Comparison of ENCODE assay signal across 5 mouse cellular contexts in genomic region chr1:189243206-189243605, GRCm38 (mm10).
DNase-seq lines count a peak whose midpoint lies in the region; TF ChIP-seq lines count a peak whose summit lies in the region.
"Not testable (repeated sequence)": the region's sequence is repeated elsewhere in the genome, so short reads cannot be mapped to it uniquely, and the experiment has no call there.

No protein-coding gene starts in this region.

- H3K9ac ChIP-seq in CH12.LX (ENCODE audit: insufficient read depth, low read depth): not testable (repeated sequence)

- not testable (repeated sequence) for H3K4me1 ChIP-seq in CH12.LX (ENCODE audit: control insufficient read depth in 1 of 2, insufficient read depth in 2 of 2)

- dilution Hi-C loops in CH12.LX (cut with MboI; ENCODE audit: extremely low pct_ligation_motif_present, extremely low pct_unique_long_range_greater_than_20kb, low sequenced_read_pairs): not testable (repeated sequence)

- not testable (repeated sequence) for TF ChIP-seq RAD21 in CH12.LX (IDR thresholded peaks at IDR 0.05; ENCODE audit: low read depth, low read length)

- TF ChIP-seq EP300 in CH12.LX (IDR thresholded peaks at IDR 0.05; ENCODE audit: low read length): not testable (repeated sequence)

- not testable (repeated sequence) for H3K9me3 ChIP-seq in CH12.LX (replicated peaks; ENCODE audit: low read length)

- not testable (repeated sequence) for H3K4me3 ChIP-seq in CH12.LX (replicated peaks in 1 of 3; ENCODE audit: low read depth in 2 of 3, low read length in 2 of 3, poor library complexity in 1 of 3)

- peak; percentile 47 for DNase-seq in A20 (ENCODE audit: low read depth, low spot score)
- DNase-seq in CH12.LX (ENCODE audit: extremely low read depth): peak; percentile 17
- DNase-seq in spleen, adult 18-20 months: peak; percentile 15 to 50
- peak; percentile 8 for DNase-seq in splenic B cell, adult 2 months (ENCODE audit: low read depth, low spot score)
- DNase-seq in thymus, postnatal 4 days: peak; percentile 12

- in situ Hi-C loops in CH12.LX (cut with MboI; ENCODE audit: low pct_ligation_motif_present, low pct_unique_long_range_greater_than_20kb, low sequenced_read_pairs): not testable (repeated sequence)

- TF ChIP-seq CTCF in CH12.LX (conservative IDR thresholded peaks at IDR 0.05 in 1 of 2, IDR thresholded peaks at IDR 0.05 in 1 of 2; ENCODE audit: low read depth in 2 of 2, low read length in 2 of 2): not testable (repeated sequence)

- H3K27ac ChIP-seq in CH12.LX (ENCODE audit: insufficient read depth, low read depth): not testable (repeated sequence)

- H3K36me3 ChIP-seq in CH12.LX (replicated peaks in 1 of 2; ENCODE audit: control insufficient read depth in 1 of 2, insufficient read depth in 1 of 2, low read length in 1 of 2); splenic B cell, adult 2 months (ENCODE audit: control insufficient read depth, insufficient read depth, low read length, poor library complexity, severe bottlenecking): not testable (repeated sequence)

- not testable (repeated sequence) for H3K4me2 ChIP-seq in CH12.LX (ENCODE audit: insufficient read depth, low read depth, poor library complexity, severe bottlenecking)

- H3K79me2 ChIP-seq in CH12.LX (replicated peaks; ENCODE audit: control insufficient read depth, extremely low read depth, insufficient read depth, poor library complexity, severe bottlenecking): not testable (repeated sequence)

- not testable (repeated sequence) for TF ChIP-seq POLR2A in CH12.LX (IDR thresholded peaks at IDR 0.05; ENCODE audit: low read depth, low read length)

- not testable (repeated sequence) for H3K27me3 ChIP-seq in CH12.LX (replicated peaks); splenic B cell, adult 2 months (ENCODE audit: control insufficient read depth, insufficient read depth, low read length, poor library complexity, severe bottlenecking)
